Mouse (Mus musculus) right cerebral cortex, adult 2 months (tissue): ENCODE results near the gene March5.
"Not testable (repeated sequence)": the region's sequence is repeated elsewhere in the genome, so short reads cannot be mapped to it uniquely, and the experiment has no call there.

Source experiments
- DNase-seq, 2 experiments: peaks; one replicate each; pipeline ENCODE4 v3.0.0; 2021 to 2022; ENCODE audit warnings: low spot score in 2 of 2

The March5 gene

DNA sequence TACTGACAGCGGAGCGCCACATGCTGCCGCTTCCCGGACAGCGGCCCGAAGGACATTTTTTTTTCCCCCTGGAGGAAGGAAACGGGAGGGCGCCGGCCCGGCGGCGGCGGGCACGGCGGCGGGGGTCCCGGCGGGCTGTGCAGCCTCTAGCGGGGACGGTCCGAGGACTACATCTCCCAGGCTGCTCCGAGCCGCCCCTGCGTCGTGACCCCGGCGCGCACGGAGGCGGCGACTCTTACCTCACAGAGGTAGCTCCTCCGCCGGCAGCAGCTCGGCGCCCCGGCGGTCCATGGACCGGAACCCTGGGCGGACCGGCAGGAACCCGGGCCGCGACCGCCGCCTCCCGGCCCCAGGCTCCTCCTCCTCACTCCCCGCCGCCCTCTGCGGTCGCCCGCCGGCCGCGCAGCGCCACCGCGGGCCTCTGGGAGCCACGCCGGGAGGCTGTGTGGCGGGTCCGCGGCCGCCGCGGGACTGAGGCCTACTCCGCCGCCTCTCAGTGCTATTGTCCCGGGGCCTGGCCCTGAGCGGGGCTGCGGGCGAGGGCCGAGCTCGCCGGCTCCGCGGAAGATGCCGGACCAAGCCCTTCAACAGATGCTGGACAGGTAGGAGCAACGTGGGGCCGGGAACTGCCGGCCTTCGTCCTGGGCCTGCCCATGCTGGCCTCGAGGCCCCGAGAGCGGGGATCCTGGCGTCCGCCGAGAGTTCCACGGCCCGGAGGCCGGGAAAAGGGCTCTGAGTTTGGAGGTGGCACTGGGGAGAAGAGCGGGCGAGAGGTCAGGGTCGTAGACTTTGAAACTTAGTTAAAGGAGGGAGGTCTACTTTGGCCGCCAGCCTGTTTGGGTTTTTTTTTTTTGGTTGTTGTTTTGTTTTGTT, at the start of gene March5:
Gene March5, plus strand, starts transcription at position 241 of the 873 bp plus-strand sequence.
- DNase-seq, result peak; percentile 85 to 87

DNA sequence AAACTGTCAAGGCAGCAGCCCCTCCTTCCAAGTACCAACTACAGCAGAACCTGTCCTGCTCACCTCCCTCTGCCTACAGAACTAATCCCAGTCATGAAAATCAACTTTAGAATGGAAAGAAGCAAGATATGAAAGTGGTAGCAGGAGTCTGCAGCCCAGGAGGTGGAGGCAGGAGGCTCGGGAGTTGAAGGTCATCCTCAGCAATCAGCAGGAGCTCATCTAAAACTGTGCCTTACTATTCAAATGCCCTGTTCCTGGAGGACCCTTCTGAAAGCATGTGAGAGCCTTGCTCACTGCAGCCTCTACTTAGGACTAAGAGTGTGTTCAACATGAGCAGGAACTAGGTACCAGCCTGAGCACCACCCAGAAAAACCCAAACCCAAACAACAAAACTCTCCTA, 35.2 kb upstream of the March5 start:
- DNase-seq, result peak in 1 of 2 experiments; percentile 24

DNA sequence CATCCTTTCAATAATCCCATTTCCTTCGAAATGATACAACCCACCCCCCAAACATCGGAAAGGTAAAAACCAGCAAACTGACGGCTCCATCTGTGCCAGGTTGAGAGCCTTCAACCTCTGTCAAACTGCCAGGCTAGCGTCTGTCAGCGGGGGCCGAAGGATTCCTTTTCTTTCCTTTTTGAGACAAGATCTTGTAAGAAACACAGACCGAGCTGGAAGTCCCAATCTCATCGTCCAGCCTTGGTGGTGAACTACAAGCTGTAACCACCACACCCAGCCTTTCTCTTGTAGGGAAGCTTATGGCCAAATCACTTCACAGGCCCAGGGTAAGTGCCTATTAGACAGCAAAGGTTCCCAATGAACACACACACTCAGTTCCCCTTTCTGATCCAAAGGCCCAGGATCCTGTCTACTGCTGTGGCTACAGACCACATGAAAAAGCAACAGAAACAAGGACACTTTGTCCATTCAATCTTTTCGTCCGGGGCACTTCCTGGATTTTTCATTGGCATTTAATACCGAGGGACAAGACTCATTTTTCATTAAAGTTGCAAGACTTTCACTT, 34.7 kb upstream of the March5 start:
- peak; percentile 31 to 32 for DNase-seq

DNA sequence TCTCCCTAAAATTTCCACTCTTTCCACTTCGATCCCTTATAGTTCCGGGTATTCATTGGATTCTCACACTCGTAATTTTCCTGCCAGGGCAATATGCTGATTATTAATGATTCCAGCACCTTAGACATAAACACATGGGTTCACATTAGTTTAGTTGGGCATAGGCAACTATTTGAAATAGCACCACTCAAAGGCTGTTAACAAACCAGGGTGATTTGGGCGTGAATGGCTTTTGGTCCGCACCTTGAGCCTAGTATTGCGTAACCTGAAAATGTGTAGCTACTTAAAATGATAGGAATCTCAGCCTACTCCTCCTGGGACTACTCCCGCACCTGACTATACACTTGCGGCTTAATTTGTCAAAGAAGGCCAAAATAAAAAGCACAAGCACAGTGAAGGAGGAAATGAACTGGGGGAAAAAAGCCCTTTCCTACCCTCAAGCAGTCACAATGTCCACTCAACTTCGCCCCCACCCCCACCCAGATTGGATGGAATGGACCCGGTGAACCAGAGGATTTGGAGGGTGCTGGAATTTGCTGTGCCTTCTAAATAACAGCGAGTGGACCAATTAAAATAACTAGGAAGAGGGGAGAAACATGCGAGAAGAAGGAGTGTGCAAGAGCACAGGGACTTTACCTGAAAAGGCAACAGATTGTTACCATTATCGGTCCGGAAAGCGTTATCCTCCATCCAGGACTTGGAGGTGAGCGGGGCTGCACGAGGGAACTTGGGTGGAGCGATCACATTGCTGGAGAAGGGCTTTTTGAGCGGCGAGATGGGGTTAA, 33.8 kb upstream of the March5 start:
- DNase-seq, result peak in 1 of 2 experiments; percentile 25

DNA sequence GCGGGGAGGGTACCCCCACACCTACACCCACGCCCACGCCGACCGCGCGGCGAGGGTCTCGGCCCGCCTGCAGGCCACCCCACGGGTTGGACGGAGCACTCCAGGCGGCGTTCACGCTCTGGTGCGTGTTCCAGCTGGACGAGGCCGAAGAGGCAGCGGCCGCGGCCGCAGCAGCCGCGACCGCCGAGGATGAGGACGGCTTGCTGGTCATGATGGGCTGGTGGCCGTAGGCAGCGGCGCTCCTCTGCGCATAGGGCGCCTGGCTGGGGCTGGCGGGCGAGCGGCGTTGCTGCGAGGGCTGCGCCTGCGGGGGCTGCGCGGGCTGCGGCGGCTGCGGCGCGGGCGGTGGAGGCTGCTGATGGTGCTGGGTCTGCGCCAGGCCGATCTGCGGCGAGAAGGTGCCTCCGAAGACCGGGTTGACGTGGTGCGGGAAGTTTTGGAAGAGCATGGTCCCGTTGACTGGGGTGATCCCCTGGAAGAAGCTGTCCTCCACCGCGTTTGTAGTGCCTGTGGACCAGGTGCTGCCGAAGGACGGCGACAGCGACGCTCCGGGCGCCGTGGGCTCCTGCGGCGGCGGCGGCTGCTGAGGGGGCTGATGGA, 33.1 kb upstream of the March5 start:
- DNase-seq, result peak; percentile 53 to 56

DNA sequence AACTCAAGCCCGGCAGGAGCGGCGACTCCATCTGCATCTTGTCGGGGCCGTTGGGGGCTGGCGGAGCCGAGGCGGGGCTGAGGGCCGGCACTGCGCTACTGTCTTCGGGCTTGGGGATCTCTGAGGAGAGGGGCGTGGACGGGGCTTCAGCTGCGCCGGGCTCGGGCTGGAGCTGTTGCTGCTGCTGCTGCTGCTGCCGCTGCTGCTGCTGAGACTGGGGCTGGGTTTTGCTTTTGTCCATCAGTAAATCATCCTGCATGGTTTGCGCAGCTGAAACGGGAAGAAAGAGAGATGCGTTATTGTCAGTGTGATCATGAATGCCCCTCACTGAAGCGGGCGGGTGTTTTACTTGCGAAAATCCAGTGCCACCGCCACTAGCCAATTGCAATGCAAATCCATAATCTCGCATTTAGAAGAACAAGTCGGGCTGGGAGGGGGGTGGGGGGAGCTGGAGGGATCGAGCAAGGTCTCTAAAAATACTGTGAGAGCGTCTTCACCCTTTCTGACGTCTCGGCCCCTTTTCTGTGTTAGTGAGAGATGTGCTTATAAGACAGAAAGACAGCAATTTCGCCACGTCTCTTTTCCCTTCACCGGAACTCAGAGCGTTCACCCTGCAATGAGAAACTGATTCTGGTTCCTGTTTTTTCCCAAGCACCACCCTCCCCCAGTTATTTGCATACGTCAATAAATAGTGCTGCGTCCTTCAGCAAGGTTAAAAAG, 32.5 kb upstream of the March5 start:
- DNase-seq, result peak; percentile 67 to 80

DNA sequence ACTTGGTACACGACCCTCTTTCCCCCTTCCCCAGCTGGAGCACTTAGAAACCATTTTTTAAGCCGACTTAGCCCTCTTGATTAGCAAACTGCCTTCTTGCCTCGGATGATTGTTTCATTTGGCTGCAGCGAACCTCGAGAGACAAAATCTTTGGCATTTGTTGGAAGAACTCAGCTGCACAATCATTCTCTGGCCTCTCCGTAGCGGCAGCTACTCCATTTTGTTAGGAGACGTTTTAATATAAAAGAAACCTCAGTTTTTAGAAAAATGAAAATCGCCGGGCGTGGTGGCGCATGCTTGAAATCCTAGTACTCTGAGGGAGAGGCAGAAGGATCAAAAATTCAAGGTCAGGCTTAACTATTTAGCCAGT, 31.9 kb upstream of the March5 start:
- DNase-seq, result no peak

DNA sequence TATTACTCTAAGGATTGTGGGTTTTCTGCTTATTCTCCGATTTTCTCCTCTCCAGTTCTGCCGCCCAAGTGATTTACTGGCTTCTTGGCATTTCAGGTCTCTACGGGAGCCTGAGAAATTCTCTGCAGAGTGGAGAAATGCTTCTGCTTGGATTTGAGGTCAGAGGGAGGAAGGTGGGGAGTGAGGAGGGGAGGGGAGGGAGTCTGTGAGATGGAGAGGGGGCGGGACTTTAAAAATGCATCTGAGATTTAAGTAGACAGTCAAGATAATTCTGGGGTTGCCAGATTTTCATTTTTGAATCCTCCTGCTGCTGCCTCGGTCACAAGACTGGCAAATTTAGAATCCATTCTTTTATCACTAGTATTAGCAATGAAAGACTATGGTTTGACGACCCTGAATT, 31.4 kb upstream of the March5 start:
- DNase-seq, result peak; percentile 33 to 35

DNA sequence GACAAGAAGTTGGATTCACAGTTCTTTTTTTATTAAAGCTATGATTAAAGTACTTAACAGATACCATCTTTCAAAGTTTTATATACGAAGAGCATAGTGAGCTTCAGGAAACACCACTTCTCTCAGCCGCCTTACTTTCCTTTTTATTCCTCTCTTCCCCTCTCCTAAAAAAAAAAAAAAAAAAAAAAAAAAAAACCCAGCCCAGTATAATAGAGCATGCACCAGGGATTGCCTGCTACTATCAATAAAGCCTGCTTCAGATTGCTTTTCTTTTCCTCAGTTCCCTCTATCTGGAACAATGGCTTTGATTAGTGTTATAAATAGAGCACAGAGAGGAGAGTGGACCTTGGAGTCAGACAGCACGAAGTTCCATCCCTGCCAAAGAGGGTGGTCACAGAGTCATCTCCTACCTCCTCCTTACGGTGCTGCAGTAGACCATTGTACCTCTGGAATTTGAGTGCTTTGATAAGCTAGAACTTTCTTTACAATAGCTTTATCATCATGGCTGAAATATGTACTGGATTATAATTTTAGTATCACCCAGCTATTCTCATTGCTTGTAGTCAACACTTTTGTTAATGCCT, 30.4 kb upstream of the March5 start:
- no peak for DNase-seq

DNA sequence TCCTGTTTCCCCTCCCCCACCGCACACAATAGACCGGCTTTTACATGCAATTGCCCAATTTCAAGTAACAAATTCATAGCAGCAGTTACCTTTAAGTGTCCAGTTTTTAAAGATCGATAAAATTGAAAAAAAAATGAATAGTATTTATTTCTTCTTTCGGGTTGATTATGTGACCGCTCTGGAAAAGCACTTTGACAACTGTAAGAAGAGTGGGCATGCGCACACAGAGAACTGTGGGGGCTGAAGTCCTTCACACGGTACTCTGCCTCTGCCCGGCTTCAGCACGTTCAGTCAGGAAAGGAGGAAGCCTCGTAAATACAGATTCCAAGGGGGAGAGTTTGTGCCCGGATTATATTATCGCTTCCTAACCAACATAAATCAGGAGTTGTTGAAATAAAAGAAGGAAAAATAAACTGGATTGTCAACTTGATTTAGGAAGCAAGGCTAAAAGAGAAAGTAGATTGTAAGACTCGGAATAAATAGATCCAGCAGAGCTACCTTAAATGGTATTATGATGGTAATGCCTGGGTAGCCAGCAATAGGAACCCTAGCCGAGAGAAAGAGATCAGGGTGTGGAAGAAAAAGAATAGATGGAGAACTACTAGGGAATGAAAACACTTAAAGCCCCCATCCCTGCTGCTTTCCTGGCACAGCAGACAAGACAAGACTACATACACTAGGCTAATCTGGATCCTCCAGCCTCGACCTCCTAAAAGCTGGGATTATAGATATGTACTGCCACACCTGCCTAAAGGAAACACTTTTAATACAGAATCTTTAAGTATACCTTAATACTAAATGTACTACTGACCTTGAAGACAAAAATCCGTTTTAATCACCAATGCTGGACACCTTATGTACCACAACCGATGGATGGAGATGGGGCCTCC, 29.3 kb upstream of the March5 start:
- DNase-seq, result peak; percentile 72 to 74

DNA sequence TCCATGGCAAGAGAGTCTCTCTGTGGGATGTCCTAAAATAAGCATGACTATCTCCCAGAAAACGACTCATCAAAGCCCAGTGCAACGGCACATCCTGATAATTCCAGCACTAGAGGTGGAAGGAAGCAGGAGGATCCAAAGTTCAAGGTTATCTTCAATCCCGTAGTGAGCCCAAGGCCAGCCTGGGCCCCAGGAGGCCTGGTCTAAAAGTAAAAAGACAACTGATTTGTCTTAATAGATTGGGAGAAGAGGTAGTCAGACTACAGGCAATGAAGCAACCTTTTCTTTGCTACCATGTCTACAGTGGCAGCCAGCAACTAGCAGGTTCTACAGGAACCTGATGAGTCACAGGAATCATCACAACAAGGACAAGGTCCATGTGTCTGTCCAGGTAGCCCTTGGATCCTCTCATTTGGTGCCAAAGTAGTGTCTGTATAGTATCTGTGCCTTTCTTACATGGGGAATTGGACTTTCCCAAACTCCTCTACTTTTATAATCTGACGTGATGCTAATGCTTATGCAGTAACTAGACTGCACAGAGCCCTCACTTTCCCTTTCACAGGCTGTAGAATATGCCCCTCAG, 18.9 kb upstream of the March5 start:
- no peak for DNase-seq

DNA sequence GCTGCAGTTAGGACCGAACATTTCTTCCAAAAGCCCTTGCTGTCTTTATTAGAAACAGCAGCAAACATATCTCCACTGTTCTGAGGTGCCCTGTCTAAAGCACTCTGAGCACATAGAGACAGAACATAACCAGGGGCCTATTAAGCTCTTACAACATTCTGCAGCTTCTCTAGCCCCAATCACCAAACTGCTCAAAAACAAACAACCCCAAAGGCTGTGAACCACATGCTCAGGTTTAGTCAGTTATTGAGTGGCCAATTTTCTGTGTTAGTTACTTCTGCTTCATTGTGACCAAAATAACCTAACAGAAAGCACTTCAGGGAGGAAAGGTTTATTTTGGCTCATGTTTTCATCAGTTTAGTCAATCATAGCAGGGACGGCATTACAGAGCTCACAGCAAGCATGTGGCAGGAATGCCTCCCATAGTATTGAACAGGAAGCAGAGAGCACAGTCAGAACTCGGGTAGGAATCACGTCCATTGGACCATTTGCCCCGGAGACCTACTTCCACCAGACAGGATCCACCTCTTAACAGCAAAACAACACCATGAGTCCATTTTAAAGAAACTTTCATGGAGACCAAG, 14.8 kb upstream of the March5 start:
- no peak for DNase-seq

DNA sequence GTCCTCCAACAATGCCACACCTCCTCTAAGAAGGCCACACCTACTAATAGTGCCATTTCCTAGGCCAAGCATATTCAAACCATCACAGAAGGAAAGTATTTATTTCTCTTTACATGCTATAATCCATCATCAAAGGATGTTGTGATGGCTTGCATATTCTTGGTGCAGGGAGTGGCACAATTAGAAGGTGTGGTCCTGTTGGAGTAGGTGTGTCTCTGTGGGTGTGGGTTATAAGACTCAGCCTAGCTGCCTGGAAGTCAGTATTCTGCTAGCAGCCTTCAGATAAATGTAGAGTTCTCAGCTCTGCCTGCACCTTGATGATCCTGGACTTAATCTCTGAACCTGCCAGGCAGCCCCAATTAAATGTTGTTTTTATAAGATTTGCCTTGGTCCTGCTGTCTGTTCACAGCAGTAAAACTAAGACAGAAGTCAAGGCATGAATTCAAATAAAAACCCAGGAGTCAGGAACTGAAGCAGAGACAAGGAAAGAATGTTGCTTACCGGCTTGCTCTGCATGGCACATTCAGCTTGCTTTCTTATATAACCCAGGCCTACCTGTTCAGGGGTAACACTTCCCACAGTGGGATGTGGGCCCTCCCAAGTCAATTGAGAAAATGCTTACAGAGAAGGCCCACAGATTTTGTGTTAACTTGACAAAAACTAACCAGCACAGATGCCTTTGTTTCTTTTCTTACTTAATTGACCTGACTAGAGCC, 9.0 kb upstream of the March5 start:
- DNase-seq, result no peak

DNA sequence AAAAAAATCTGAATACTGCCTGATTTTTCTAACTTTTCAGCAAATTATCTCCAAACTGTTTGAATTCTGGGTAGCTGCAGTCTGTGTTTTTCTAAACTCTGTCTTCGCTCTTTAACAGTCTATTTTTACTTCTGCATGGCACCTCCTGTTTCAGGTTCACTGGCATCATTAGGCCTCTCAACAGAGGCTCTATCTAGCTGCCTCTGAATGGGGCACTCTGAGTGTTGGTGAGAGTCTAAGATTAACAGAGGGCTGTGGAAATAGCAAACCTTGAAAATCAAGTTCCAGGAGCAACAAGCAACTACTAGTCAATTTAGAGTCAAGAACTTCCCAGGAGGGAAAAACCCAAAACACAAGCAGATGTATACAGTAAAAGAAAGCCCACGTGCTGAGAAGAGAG, 7.5 kb upstream of the March5 start:
- DNase-seq, result no peak

DNA sequence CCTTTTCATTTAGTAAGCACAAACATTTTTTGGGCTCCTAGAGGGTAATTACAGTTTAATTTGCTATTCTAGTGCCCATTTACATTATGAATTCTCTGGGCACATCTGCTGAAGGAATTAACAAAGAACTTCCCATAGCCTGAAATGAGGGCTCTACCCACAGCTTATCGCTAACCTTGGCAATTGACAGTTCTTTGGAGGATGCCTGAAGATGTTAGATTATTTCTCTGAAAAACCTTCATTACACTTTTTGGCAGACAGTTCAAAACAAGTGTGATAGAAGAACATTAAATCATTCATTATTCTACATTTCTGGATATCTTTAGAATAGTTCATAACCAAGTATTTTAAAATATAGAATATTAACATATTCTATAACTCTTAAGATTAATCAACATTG, 4.0 kb upstream of the March5 start:
- DNase-seq, result no peak

DNA sequence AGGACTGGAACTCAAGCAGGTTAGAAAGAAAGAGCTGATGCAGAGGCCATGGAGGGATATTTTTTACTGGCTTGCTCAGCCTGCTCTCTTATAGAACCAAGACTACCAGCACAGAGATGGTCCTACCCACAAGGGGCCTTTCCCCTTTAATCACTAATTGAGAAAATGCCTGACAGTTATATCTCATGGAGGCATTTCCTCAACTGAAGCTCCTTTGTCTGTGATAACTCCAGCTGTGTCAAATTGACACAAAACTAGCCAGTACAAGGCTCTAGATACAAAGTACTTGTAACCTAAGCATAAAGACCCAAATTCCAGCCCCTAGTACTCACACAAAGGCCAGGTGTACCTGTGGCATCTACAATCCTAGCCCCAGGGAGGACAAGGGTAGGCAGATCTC, 2.2 kb upstream of the March5 start:
- DNase-seq, result not testable (repeated sequence)

DNA sequence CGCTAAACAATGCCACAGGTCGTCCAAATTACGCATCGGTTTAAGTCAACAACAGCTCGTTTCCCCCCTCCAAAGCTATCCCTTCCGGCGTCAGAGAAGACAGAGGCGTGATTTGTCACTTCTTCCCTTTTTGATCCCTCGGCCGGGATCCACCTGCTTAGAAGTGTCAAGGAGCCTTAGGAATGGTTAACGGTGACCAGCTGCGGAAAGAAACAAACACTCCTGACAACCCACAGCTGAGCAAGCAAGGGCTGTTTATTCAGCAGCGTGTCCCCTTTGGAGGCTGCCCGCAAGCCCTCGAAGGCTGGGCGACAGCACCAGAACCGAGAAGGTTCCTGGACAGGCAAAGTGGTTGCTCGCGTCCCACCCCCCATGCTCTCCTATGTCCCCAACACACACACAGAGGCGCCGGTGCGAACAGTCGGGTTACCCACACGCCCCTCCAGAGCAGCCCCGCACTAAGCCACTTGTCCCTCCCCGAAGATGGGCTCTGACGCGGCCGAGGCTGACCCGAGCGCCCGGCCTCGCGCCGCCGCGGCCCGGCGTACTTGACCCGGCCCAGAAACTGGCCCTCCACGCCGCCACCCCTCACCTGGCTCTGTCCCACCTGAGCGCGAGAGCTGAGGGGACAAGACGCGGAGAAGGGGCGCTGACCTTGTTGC, 571 bp upstream of the March5 start:
- peak; percentile 53 to 63 for DNase-seq

DNA sequence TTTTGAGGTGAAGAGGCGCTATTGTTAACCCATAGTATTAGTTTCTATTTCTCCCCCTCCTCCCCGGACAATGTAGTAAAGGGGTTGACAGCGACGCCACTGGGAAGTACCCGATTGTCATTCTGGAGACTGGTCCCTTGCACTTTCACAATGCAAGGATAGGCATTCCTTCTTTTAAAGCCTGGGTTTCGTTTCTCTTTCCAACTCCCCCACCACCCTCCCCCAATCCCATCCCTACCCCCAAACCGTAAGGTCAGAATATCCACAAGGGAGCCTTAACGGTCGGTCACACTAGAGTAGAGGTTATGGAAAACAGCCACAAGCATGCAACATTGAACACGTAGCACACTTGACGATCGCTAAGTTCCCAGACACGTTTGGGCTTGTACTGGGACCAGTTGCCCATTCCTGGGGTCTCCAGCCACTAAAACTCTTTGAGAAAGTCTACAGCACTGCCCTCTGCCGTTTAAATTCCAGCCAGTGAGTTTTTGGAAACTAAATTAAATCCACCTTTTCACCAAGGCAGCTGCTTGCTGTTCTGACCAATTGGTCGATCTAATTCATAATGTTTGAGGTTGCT, 923 bp downstream of the March5 start, which contains the start of gene Cpeb3:
Gene Cpeb3, minus strand, starts transcription at position 426 of the 580 bp plus-strand sequence.
- peak; percentile 25 to 39 for DNase-seq
